Mouse (Mus musculus) kidney, embryonic 14.5 days (tissue): ENCODE results near the gene Spata20. TPM values are rescaled to one million over a fixed set of nuclear protein-coding genes. Genes with fewer than 3 reads are reported as not detected.

ENCODE experiments used
- ATAC-seq: fragments of 200-750 bp; cut with Nextera tagmentation; 2 replicates; pipeline ENCODE4 v1.8.0; 2017; ENCODE audit warnings: moderate number of reproducible peaks, mild to moderate bottlenecking, moderate TSS enrichment, moderate library complexity; ENCODE audit not compliant: low FRiP score, low TSS enrichment
- H3K27ac ChIP-seq: fragments of 300-500 bp; sonication (generic); 2 replicates; pipeline ENCODE4 v1.5.1; 2014; ENCODE audit warnings: low read depth, mild to moderate bottlenecking, low read length, moderate library complexity, mixed read lengths
- H3K27me3 ChIP-seq: fragments of 300-500 bp; sonication (generic); 2 replicates; pipeline ENCODE4 v1.6.1; 2014; ENCODE audit warnings: mild to moderate bottlenecking, low read length; ENCODE audit not compliant: control insufficient read depth, insufficient read depth
- H3K36me3 ChIP-seq: fragments of 300-500 bp; sonication (generic); 2 replicates; pipeline ENCODE4 v1.6.1; 2014; ENCODE audit warnings: low read length, mixed read lengths; ENCODE audit not compliant: control insufficient read depth, insufficient read depth
- H3K4me1 ChIP-seq: fragments of 300-500 bp; sonication (generic); 2 replicates; pipeline ENCODE4 v1.6.1; 2014; ENCODE audit warnings: low read length, mixed read lengths; ENCODE audit not compliant: control insufficient read depth, insufficient read depth
- H3K4me2 ChIP-seq: fragments of 300-500 bp; sonication (generic); replicated peaks from 2 replicates; pipeline ENCODE4 v1.6.1; 2014; ENCODE audit warnings: low read depth, mild to moderate bottlenecking, low read length
- H3K4me3 ChIP-seq: fragments of 300-500 bp; sonication (generic); 2 replicates; pipeline ENCODE4 v1.5.1; 2014; ENCODE audit warnings: mild to moderate bottlenecking, low read length
- H3K9ac ChIP-seq: fragments of 300-500 bp; sonication (generic); 2 replicates; pipeline ENCODE4 v1.6.1; 2014; ENCODE audit warnings: low read depth, mild to moderate bottlenecking, low read length, moderate library complexity
- H3K9me3 ChIP-seq: fragments of 300-500 bp; sonication (generic); 2 replicates; pipeline ENCODE4 v1.6.1; 2016; ENCODE audit warnings: low read length; ENCODE audit not compliant: control insufficient read depth
- WGBS: fragments of 180-500 bp; shearing (Covaris S2); extraction: QIAGEN DNeasy Blood & Tissue Kit; methylation state at CpG from one replicate; pipeline ENCODE4 v1.1.7; 2014; 5-methylcytosine and 5-hydroxymethylcytosine counted together
- polyA plus RNA-seq: library from polyadenylated mRNA; unstranded; fragments of >200 nt; fragmentation: Nextera tagmentation; extraction: Ambion mirVana; gene quantifications from 2 replicates; pipeline ENCODE4 v1.2.1, GENCODE M21; 2014

The Spata20 gene
- polyA plus RNA-seq: 0.07 and 0.23 TPM in 2 replicates

DNA sequence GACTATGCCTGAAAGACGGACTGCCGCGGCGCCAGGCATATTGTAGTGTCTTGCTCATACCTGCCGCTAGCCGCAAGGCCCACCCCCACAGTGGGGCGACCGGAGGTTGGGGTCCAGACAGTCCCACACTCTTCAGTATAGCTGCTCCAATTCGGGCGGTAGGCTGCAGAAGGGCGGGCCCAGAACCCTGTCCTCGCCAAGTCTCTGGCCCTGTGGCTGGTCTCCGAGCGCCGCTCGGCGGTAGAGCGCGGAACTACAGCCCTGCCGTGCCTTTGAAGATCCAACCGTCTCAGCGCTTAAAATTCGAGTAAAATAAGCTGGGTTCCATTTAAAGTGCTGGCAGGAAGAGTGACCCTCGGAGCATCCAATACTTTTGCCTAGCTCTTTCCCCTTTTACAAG is at the start of gene Spata20:
Gene Spata20 (minus strand): TSS at position 179 of the 400 bp plus-strand sequence.
- no peak within 1 kb of the TSS for H3K4me3 ChIP-seq
- H3K9me3 ChIP-seq: no peaks in the 10 kb centered on the region
- no peaks in the 10 kb centered on the region; the same call in 1 of the 2 replicates for H3K27me3 ChIP-seq
- H3K27ac ChIP-seq: no peak within 1 kb of the TSS
- no peak within 1 kb of the TSS for H3K9ac ChIP-seq
- 4% methylated on average over 24 of the region's 24 CpGs for WGBS
- H3K4me1 ChIP-seq: no peaks in the 10 kb centered on the region
- ATAC-seq: peak; percentile 82
- H3K36me3 ChIP-seq: no peaks in the 10 kb centered on the region
- peak within 1 kb of the TSS; percentile 19; the same call in 1 of the 2 replicates for H3K4me2 ChIP-seq

DNA sequence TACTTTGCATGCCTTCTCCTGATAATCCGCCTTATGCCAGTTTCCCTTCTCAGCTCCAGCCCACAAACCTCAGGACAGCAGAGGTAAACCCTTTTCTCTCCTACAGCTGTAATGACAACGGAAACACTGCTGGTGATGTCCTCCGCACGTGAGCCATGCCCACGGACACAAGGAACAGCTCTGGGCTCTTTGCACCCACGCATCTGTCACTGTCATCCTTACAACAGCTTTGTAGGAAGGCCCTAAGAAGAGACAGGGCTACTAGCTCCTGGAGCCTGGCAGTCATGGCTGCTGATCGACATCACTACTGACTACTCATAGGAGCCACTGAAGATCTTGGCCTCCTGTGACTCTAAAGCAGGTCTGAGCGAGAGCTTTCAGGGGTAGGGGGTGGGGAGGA is 47.2 kb upstream of the Spata20 start:
- no peak overlapping the region for H3K9ac ChIP-seq
- 74% methylated on average over 8 of the region's 8 CpGs for WGBS
- H3K36me3 ChIP-seq: no peaks in the 10 kb centered on the region
- H3K4me3 ChIP-seq: no peak overlapping the region
- H3K27ac ChIP-seq: no peak overlapping the region
- no peak overlapping the region for H3K4me2 ChIP-seq
- no peaks in the 10 kb centered on the region for H3K9me3 ChIP-seq
- H3K27me3 ChIP-seq: no peaks in the 10 kb centered on the region
- ATAC-seq: no peak
- H3K4me1 ChIP-seq: no peaks in the 10 kb centered on the region

DNA sequence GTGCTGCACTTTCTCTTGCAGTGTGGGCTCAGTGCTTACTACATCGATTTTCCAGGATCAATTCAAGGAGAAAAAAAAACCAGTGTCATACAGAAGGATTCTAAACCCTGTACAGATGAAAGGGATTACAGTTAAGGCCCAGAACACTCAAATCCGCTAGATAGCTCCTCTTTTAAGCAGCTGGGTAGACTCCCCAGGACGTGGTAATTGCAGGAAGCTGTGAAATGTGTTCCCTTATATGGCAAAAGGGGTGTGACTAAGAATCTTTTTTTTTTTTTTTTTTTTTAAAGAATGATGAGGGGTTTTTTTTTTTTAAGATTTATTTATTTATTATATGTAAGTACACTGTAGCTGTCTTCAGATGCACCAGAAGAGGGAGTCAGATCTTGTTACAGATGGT is 42.9 kb upstream of the Spata20 start:
- H3K27me3 ChIP-seq: no peaks in the 10 kb centered on the region
- peaks cover 16% of the 10 kb centered on the region for H3K4me1 ChIP-seq
- H3K4me2 ChIP-seq: no peak overlapping the region
- H3K27ac ChIP-seq: no peak overlapping the region
- no peak overlapping the region for H3K4me3 ChIP-seq
- H3K36me3 ChIP-seq: no peaks in the 10 kb centered on the region
- no peak overlapping the region for H3K9ac ChIP-seq
- ATAC-seq: no peak
- H3K9me3 ChIP-seq: no peaks in the 10 kb centered on the region
- 53% methylated on average over 3 of the region's 3 CpGs for WGBS

DNA sequence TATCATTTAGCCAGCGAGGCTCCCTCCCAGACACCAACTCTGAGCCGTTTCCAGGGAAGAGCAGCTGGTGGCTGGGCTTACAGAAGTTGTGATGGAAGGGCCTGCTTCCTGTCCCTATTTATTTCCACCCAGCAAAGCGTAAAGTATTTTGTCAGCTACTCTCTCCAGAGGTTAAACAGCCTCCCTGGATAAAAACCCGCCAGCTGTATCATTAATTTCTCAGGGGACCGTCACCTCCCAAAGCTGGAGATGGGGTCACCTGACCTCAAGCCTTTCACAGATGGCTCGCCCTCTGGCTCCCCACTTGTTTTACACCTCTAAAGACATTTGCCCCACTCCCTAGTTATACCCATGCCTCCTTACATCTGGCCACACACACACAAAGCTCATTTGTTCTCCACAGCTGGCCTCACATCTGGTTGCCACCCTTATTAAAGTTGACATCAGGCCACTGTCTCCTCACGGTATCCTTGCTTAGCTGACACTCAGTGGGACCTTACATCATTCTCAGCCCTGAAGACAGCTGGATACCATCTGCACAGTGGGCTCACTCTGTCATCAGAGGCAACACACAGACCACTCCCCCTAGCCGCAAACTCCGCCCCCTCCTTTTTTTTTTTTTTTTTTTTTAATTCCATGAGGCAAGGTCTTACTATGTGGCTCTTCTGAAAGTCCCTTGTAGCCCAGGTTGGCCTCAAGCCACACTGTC is 40.3 kb upstream of the Spata20 start:
- Histone ChIP-seq H3K4me1 (peaks cover 24% of the 10 kb centered on the region), H3K36me3 (no peaks in the 10 kb centered on the region), H3K27me3 (no peaks in the 10 kb centered on the region), H3K4me3 (no peak overlapping the region), H3K9ac (no peak overlapping the region), H3K9me3 (no peaks in the 10 kb centered on the region), H3K4me2 (no peak overlapping the region), H3K27ac (peak overlapping the region; percentile 58; the same call in 1 of the 2 replicates)
- ATAC-seq: peak; percentile 86
- 24% methylated on average over 9 of the region's 9 CpGs for WGBS

DNA sequence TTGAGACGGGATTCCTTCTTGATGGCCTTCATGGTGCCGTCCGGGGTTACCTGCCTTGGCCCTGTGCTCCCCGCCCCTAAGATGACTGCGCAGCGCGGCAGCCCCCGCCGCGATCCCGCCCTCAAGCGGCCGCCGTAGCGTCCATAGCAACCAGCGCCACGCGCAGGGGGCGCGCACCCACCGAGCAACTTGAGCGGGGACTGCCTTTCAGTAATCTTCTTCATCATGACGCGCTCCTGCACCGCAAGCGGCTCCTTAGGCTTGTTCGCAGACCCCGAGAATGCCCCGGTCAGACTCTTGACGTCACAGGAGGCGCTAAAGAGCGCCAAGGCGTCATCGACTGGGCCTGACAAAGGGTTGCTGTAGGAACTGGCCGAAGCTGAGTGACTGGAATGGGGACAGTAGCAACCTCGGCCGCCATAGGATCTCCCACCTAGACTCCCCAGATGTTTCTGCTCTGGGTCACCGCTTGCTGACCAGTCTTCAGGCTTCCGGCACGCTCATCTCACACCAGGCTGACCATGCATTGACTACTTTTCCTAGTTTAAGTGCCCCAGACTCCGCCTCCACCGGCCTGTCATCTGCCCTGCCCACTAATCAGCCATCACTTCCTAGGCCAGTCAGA is 35.4 kb upstream of the Spata20 start, which contains the start of gene Mycbpap:
Gene Mycbpap (minus strand): TSS at position 524 of the 625 bp plus-strand sequence.
- WGBS: 1% methylated on average over 41 of the region's 42 CpGs
- Histone ChIP-seq H3K36me3 (no peaks in the 10 kb centered on the region), H3K9ac (peak within 1 kb of the TSS; percentile 64), H3K4me1 (peaks cover 38% of the 10 kb centered on the region), H3K4me2 (peak within 1 kb of the TSS; percentile 93), H3K27ac (0 out of 2 replicates have a peak within 1 kb of the TSS, but pooled peaks have one; percentile 30), H3K4me3 (peak within 1 kb of the TSS; percentile 52), H3K9me3 (no peaks in the 10 kb centered on the region), H3K27me3 (no peaks in the 10 kb centered on the region)
- peak; percentile 61 for ATAC-seq

DNA sequence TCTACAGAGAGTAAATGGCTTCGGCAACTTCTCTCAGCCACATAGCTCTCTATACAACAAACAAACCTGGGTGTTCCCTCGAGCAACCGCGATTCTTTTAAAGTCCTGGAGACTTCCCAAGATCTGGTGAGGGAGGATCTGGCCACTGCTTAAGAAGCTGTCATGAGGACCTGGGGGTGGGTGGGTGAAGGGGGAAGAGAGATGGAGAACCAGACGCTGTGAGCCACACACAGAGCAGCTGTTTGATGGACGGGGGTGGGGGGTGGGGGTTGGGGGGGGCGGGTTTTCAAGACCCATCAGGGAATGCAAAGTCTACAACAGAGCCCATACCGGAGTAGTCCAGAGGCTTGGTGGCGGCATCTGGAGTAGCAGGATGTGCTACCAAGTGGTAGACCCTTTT is 27.5 kb upstream of the Spata20 start:
- Histone ChIP-seq H3K4me1 (peaks cover 13% of the 10 kb centered on the region), H3K9ac (no peak overlapping the region), H3K9me3 (peaks cover 2% of the 10 kb centered on the region; the same call in 1 of the 2 replicates), H3K4me2 (no peak overlapping the region), H3K36me3 (no peaks in the 10 kb centered on the region), H3K4me3 (no peak overlapping the region), H3K27ac (no peak overlapping the region), H3K27me3 (no peaks in the 10 kb centered on the region)
- WGBS: 60% methylated on average over 9 of the region's 9 CpGs
- ATAC-seq: no peak

DNA sequence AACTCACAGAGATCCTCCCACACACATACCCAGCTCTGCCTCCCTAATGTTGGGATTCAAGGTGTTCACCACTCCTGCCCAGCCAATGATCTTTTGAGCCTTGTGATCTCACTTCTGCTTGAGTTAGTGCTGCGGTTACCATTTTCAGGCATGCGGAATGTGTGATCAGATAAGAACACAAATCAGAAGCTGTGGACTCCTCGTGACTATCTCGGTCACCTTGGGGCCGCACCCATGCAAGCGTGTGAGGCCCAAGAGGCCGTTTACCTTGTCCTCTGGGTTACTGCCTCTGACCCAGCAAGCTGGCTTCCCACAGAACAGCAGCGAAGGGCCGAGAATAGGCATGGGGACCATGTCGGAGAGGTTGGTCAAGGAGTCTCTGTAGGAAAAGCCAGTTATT is 23.0 kb upstream of the Spata20 start:
- no peak overlapping the region for H3K9ac ChIP-seq
- no peak overlapping the region for H3K4me2 ChIP-seq
- ATAC-seq: no peak
- no peaks in the 10 kb centered on the region for H3K36me3 ChIP-seq
- peaks cover 2% of the 10 kb centered on the region; the same call in 1 of the 2 replicates for H3K9me3 ChIP-seq
- H3K27me3 ChIP-seq: no peaks in the 10 kb centered on the region; the same call in 1 of the 2 replicates
- H3K4me3 ChIP-seq: no peak overlapping the region
- 73% methylated on average over 10 of the region's 10 CpGs for WGBS
- 0 out of 2 replicates have a peak, but pooled peaks cover 7% of the 10 kb centered on the region for H3K4me1 ChIP-seq
- no peak overlapping the region for H3K27ac ChIP-seq

DNA sequence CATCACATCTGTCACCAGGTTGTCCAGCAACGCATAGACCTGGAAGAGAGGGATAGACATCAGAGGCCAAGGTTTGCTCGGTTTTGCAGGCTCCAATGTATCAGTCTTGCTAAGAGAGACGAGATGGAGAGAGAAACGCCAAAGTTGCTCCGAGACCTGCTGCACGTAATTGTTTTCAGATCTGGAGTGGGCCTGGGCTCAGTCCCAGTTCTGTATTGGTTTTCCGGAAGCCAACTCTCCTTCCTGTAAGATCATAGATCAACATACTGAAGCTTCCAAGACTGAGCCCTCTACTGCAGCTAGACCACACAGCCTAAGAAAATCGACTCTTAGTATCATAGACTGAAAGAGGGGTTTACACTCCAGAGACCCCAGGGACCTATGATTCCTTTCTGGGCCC is 15.5 kb upstream of the Spata20 start:
- Histone ChIP-seq H3K4me1 (peaks cover 38% of the 10 kb centered on the region), H3K36me3 (no peaks in the 10 kb centered on the region), H3K27me3 (no peaks in the 10 kb centered on the region), H3K9me3 (no peaks in the 10 kb centered on the region), H3K4me3 (no peak overlapping the region), H3K9ac (no peak overlapping the region), H3K27ac (no peak overlapping the region), H3K4me2 (no peak overlapping the region)
- ATAC-seq: no peak
- WGBS: 90% methylated on average over 8 of the region's 8 CpGs

DNA sequence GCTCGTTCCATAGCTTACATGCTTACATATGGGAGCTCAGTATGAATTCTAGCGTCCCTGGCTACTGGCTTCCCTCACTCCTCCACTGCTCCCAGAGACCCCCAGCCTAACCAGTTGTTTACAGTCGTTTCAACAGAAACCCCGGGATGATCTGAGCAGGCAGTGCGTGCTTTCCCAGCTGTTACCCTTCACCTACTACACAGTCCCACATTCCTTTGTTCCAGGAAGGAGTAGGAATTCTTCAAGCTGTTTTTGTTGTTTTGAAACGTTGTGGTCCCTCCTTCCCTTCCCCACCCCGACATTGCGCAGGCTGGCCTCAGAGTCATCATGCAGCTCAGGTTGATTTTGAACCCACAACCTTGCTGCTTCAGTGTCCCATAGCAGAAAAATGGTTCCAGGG is 14.4 kb upstream of the Spata20 start:
- H3K4me3 ChIP-seq: peak overlapping the region; percentile 39
- no peaks in the 10 kb centered on the region for H3K36me3 ChIP-seq
- H3K4me1 ChIP-seq: peaks cover 39% of the 10 kb centered on the region
- no peaks in the 10 kb centered on the region for H3K27me3 ChIP-seq
- peak overlapping the region; percentile 79; the same call in 1 of the 2 replicates for H3K27ac ChIP-seq
- H3K4me2 ChIP-seq: peak overlapping the region; percentile 59
- 0 out of 2 replicates have a peak, but pooled peaks have one; percentile 8 for ATAC-seq
- H3K9me3 ChIP-seq: no peaks in the 10 kb centered on the region
- H3K9ac ChIP-seq: peak overlapping the region; percentile 56; the same call in 1 of the 2 replicates
- WGBS: 18% methylated on average over 8 of the region's 8 CpGs
